Mouse (Mus musculus) NIH3T3 (cell line): ENCODE measurements around the gene Tenm2.
A peak's percentile ranks its signal among the peaks of the same experiment; 100 is the strongest.

Source experiments
- DNase-seq: peaks from one replicate; pipeline ENCODE4 v3.0.0-alpha.2; 2012; ENCODE audit warnings: low read depth

The Tenm2 gene

GRCm38 (mm10) chr11:35985841-35986393, 1249.8 kb downstream of the Tenm2 start:
- DNase-seq, result peak; percentile 38

- peak; percentile 44 for DNase-seq
These were observed 1253.0 kb downstream of the Tenm2 start for GRCm38 (mm10) chr11:35982734-35983133.

GRCm38 (mm10) chr11:35980411-35980917, 1255.3 kb downstream of the Tenm2 start, which contains the start of gene Wwc1:
Wwc1 (minus strand) TSS chr11:35980527.
- peak; percentile 64 for DNase-seq

- DNase-seq, result peak; percentile 50
These were observed 1255.9 kb downstream of the Tenm2 start for GRCm38 (mm10) chr11:35979733-35980410.

GRCm38 (mm10) chr11:35979266-35979732, 1256.5 kb downstream of the Tenm2 start:
- DNase-seq, result peak; percentile 31

GRCm38 (mm10) chr11:35977796-35978195, 1258.0 kb downstream of the Tenm2 start:
- no peak for DNase-seq

- DNase-seq, result no peak
These were observed 1258.7 kb downstream of the Tenm2 start for GRCm38 (mm10) chr11:35977096-35977495.

GRCm38 (mm10) chr11:35976482-35976881, 1259.3 kb downstream of the Tenm2 start:
- DNase-seq, result peak; percentile 41

GRCm38 (mm10) chr11:35974632-35975450, 1260.9 kb downstream of the Tenm2 start:
- no peak for DNase-seq

- DNase-seq, result no peak
These were observed 1262.6 kb downstream of the Tenm2 start for GRCm38 (mm10) chr11:35973135-35973534.

- DNase-seq, result no peak
These were observed 1263.4 kb downstream of the Tenm2 start for GRCm38 (mm10) chr11:35972270-35972931.

GRCm38 (mm10) chr11:35970806-35971705, 1264.7 kb downstream of the Tenm2 start:
- DNase-seq, result peak; percentile 57

GRCm38 (mm10) chr11:35968291-35968690, 1267.5 kb downstream of the Tenm2 start:
- DNase-seq, result no peak

GRCm38 (mm10) chr11:35963981-35964549, 1271.7 kb downstream of the Tenm2 start:
- DNase-seq, result no peak

GRCm38 (mm10) chr11:35963554-35963953, 1272.2 kb downstream of the Tenm2 start:
- no peak for DNase-seq

GRCm38 (mm10) chr11:35962431-35962830, 1273.3 kb downstream of the Tenm2 start:
- DNase-seq, result no peak

- DNase-seq, result no peak
These were observed 1276.5 kb downstream of the Tenm2 start for GRCm38 (mm10) chr11:35959270-35959669.
